ENCODE assay signal across 1 mouse cellular context in the genomic region with DNA sequence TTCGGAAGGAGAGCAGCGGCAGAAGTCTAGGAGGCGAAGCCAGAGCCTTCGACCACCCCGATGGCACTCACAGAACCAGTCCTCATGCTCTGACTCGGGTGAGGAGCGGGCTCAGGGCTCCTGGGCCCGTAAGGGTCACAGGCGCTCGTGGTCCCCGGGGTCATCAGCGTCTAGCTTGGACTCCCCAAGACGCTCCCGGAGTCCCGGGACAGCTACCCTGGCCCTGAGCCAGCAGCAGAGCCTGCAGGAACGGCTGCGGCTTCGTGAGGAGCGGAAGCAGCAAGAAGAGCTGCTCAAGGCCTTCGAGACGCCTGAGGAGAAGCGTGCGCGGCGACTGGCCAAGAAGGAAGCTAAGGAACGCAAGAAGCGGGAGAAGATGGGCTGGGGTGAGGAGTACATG.
TF ChIP-seq lines count a peak whose summit lies in the region.

No protein-coding gene starts in this region.

TF ChIP-seq in CH12.LX, 34 proteins besides CTCF, POLR2A, EP300 and RAD21:
- no peak for TF ChIP-seq TBP (conservative IDR thresholded peaks at IDR 0.05; ENCODE audit: low read depth, low read length)
- TF ChIP-seq CHD1 (IDR thresholded peaks at IDR 0.05; ENCODE audit: low read depth, low read length): no peak
